Mouse (Mus musculus) gastrocnemius, postnatal 36 days (tissue): ENCODE results near the gene Socs7. TPM values are rescaled to one million over a fixed set of nuclear protein-coding genes. Genes with fewer than 3 reads are reported as not detected.
A peak's percentile ranks its signal among the peaks of the same experiment; 100 is the strongest.

ENCODE experiments used
- DNase-seq, 2 experiments: peaks; one replicate each; pipeline ENCODE4 v3.0.0; 2022
- intact Hi-C: fragments of 180-260 bp; cut with DNase I; formaldehyde crosslinking; loops from one replicate; pipeline ENCODE4 v1.15.1; 2025
- total RNA-seq, 2 experiments: library from RNA; stranded (reverse); gene quantifications; 2 replicates each; pipeline ENCODE4 v1.2.3; 2021

Socs7 gene
- total RNA-seq, 2 experiments from 2014 or later, result 42.0 to 43.4 TPM

DNA sequence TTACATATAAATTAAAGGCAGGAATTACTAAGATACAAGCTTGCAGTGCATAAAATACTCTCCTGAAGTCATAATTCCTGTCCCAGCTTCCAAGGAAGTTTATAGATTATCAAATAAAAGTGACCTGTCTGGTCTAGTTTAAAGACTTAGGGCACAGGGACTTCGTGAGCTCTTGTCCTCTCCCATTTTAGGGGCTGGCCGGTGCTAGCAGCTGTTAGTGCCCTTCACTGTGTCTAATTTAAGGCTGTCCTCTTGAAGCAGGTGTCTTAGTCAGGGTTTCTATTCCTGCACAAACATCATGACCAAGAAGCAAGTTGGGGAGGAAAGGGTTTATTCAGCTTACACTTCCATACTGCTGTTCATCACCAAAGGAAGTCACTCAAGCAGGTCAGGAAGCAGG is 11.1 kb downstream of the Socs7 start:
- no peak for DNase-seq
- intact Hi-C loops, result no loop called here

DNA sequence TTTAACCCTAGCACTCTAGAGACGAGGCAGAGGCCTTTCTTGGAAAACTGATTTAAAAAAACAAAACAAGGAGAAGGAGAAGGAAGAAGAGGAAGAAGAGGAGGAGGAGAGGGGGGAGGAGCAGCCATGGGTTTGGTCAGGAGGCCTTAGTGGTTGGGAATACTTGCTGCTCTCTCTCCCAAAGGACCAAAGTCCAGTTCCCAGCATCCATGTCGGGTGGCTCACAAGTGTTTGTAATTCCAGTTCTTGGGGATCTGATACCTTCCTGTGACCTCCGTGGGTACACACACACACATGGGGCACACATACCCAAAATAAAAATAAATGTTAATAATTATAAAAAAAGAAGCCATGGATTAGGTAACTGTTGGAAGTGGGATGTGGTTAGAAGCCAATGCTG is 17.7 kb downstream of the Socs7 start:
- intact Hi-C loops, result no loop called here
- DNase-seq, result no peak

DNA sequence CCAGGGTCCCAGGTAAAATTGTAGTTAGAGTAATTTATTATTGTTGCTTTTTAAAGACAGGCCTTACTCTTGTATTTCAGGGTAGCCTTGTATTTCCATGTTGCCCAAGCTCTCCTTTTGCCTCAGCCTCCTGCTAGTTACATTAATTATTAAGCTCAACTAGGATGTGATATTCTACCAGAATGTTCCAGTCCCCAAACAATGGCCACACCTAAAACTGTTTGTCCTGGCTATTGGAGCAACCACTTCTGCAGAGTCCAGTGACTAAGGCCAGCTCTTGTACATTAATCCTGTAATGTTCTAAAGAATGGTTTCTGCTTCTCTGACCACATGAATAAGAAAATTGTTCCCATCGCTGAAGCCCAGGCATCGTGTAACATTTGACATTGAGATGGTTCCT is 20.7 kb downstream of the Socs7 start:
- intact Hi-C loops, result no loop called here
- DNase-seq, result no peak

DNA sequence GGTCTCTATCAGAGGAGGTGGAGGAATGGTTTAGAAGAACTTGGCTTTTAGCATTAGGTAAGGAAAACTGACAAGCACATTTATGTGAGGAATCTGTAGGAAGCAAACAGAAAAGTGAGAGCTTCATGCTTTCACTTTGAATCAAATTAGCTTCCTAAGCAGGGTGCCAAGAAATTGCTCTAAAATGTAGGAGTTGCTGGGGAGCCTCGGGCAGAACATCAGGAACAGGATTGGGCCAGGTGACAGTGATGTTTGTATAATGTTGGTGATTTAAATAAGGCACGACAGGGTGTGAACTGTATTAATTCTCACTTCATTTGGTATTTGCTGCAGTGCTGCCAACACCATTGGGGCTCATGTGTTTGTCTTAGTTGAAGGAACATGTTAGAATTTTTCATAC is 21.4 kb downstream of the Socs7 start:
- DNase-seq, result no peak
- intact Hi-C loops, result no loop called here

DNA sequence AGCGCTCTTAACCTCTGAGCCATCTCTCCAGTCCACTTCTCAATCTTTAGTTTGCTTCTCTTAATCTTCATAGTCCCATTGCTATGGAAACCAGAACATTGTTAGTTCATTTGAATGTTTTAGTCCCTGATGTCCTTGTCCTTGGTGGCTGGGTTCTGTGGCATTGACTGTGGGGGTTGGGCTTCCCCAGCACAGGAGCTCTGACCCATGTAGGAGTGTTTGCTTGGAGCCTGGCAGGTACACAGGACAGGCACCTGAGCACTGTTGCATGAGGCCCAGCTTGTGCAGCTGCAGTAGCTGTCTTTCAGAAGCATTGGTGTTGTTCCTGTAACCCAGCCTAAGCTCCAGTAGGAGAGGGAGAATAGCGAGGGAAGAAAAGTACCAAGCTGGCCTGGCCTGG is 25.5 kb downstream of the Socs7 start:
- intact Hi-C loops, result no loop called here

DNA sequence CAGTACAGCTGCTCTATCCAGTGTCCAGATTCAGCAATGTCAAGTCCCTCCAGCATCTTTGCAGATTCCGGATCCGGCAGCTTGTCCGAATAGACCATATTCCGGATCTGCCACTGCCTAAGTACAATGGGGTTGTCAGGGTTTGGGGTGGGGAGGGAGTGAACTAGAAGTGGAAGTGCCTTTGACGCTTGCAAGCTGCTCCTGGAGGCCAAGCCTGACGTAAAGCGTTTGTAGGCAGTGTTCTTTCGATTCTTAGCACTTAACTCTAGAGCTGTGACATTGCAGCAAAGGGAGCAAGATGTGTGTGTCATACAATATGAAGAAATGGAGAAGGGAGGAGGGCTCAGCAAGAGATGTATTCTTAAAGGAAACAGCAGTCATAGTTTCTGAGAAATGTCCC is 26.8 kb downstream of the Socs7 start:
- DNase-seq, result no peak
- intact Hi-C loops, result no loop called here

More for the DNA sequence above, 25.5 kb downstream of the Socs7 start:
- DNase-seq, result no peak

DNA sequence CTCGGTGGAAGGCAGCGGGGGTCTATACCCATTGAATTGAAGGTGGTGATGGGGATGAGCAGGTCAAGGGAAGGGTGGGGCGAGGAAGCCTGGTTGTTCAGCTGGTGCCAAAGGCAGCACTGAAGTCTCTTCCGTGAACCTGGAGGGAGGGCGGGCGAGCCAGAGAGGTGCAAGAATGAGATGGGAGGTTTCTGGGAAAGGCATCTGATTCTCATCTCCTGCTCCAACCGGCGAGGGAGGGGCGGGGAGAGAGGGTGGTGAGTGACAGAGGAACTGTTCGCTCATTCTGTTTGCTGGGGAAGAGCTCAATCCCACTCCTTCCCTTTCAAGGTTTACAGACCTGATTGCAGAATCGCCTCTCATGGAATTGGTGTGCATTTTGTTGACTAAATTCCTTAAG is 31.3 kb downstream of the Socs7 start:
- DNase-seq, result no peak
- intact Hi-C loops, result no loop called here

DNA sequence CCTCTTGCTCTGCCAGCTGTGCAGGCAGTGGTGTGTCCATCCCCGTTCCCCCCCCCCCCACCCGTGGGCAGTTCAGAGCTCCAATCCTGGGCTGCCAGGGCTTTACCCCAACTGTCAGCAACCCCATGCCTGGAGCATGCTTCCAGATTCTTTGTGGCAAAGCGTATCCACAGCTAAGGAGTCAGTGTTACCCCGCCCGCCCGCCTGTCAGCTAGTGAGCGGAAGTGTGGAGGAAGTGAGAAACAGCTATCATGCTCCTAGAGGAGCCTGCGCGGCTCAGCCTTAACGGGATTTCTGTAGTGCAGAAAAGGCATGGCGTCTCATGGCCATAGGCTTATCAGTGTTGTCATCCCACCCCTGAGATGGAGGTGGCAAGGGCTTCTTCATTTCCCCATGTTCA is 31.8 kb downstream of the Socs7 start:
- intact Hi-C loops, result no loop called here

DNA sequence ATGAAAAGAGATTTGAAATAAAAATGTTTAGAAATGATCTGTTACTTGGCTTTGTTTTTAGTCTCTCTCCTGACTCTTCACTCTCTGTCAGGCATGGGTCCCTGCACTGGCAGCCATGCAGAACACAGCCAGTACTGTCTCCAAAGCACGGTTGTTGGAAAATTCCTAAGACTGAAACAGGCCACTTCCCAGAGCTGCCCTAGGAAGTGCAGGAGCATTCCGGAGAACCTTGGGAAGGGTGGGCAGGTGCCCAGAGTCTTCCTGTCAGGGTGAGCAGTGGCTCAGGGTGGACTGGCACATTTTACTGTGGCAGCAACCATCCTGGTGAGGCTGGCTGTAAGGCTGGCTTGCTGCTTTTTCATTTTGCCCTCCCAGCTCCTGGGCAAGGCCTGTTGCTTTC is 36.2 kb downstream of the Socs7 start:
- intact Hi-C loops, result no loop called here
- no peak for DNase-seq

More for the DNA sequence above, 31.8 kb downstream of the Socs7 start:
- no peak for DNase-seq

DNA sequence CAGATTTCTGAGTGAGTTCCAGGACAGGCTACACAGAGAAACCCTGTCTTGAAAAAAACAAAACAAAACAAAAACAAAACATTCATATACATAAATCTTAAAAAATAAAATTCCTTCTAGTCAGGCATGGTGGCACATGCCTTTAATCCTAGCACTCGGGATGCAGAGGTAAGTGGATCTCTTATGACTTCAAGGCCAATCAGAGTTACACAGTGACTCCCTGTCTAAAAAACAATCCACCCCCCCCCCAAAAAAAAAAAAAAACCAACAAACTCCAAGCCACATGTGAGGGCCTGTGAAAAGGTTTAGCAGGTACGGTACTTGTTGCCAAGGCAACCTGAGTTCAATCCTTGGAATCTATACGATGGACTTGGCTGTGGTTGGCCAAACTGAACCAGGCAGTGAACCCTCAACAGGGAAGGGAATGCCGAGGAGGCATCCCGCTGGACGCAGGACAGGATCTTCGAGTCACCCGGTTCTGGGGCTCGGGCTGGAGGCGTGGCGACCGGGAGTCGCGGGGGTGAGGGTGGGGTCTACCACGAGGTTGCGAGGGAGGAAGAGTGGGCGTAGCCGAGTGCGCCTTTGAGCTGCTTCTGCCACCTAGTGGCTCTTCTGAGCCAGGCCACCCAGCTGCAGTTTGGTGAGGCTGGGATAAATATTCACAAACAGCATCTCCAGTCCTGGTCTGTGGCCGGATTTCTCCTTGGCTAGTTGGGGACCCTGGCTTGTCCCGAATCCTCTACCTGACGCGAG is 37.8 kb downstream of the Socs7 start:
- intact Hi-C loops, result loop anchor here (1.0 kb wide), 1 partner anchor 44 kb away; no protein-coding TSS in a partner anchor
- DNase-seq, result peak; percentile 69 to 73

DNA sequence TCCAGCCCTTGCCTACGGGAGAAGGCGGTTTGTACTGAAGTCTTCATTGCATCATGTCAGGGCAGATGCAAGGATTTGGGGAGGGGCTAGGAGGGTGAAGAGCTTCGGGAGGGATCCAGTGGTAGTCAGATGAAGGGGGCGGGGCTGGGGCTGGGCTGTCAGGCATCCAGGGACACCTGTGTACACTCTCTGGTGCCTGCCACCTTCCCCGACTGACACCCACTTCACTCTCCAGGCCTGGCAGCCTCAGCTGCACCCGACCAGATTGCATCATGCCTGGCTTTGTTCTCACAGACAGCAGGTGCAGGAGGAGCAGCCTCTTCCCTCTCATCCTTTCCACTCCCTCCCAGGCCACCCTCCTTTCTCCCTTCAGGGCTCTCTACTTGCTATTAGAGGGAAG is 38.7 kb downstream of the Socs7 start:
- intact Hi-C loops, result no loop called here
- DNase-seq, result peak in 1 of 2 experiments; percentile 12

DNA sequence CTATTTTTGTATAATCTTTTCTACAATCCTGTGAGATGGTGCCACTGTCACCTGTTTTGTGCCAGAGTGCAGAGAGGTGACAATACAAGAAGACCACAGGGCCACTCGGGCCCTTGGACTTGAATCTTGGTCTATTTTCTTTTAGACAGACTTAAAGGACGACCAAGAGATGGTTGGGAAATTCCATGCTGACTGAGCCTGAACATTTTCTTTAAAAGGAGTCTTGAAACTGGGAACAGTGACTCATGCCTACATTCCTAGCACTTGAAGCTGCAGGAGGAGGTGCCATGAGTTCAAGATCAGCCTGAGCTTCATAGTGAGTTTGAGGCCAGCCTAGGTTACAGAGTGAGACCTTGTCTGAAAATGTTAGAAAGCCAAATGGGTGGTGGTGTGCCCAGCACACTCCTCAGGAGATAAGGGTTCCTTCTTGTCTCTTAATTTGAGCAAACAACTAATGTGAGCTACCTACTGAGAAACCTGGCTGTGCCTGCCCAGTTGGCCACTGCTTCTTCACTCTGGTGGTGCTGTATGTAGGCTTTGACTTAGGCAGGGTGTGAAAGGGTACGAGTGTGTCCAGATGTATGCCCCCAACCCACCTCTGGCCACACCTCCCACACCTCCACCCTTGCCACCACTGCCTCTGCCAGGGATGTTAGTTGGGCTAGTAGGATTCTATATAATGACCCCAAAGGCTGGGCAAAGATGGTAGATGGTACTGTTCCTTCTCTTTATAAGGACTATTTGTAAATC is 39.5 kb downstream of the Socs7 start:
- DNase-seq, result peak in 1 of 2 experiments; percentile 12
- intact Hi-C loops, result no loop called here

DNA sequence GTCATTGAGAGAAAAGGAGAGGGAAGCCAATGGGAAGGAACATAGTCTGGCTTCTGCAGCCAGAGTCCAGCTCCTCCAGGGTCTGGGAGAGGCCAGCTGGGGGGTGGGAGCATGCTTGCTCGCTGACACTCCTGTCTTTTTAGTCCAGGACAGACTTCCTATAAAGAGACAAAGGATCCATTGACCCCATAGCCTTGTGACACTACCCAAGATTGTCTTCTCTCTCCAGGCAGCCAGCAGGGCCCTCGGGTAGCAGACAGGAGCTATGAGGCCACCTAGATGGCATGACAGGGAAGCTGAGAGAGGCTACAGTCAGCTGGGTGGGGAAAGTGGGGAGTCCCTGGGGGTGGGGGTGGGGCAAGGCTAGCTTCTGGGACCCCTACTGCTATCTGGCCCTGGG is 40.4 kb downstream of the Socs7 start:
- intact Hi-C loops, result no loop called here

DNA sequence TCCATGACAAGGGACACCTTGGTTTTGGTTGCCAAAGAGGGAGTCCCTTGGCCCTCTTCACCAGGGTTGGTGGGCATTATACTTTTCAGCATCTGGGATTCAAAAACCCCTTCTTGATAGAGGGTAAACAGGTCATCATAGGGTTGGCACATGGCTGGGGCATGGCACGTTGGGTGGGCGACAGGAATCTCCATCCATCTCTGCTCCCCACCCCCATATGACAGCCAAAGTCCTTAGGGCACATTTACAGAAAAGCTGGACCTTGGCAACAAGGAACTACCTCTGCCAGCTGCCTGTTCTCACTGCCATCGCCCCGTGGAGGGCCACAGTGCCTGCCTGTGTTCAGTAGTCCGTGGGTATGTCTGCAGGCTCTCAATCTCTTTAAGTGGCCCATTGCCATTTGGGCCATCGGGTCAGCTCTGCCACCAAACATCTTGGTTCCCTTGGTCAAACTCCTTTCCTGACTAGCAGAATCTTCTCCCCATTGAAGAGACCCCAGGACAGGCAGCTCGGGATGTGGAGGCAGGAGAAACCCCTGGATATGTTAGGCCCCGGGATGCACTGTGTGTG is 41.3 kb downstream of the Socs7 start:
- intact Hi-C loops, result no loop called here
- DNase-seq, result peak in 1 of 2 experiments; percentile 13

More for the DNA sequence above, 40.4 kb downstream of the Socs7 start:
- DNase-seq, result no peak

DNA sequence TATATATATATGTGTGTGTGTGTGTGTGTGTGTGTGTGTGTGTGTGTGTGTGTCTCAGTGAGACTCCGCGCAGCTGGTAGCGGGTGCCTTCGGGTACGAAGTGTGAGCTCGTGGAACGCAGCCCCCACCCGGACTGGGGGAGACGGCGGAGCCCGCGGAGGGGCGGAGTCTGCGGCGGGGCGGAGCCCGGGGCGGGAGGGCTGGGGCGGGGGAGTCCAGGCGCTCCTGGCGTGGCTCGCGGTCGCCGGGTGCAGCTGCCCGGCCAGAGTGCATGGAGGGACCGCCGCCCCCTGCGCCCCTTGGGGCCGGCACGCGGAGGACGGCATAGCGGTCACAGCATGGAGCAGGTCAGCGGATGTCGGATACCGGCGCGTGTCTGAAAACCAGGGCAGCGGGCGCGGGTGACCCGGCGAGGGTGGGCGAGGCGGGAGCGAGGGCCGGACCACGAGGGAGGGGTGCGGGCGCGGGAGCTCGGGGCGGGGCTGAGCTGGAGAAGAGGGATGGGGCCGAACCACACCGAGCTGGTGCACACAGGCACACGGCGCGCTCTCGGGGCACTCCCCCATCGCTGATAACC is 41.9 kb downstream of the Socs7 start:
- peak in 1 of 2 experiments; percentile 43 for DNase-seq
- intact Hi-C loops, result no loop called here

DNA sequence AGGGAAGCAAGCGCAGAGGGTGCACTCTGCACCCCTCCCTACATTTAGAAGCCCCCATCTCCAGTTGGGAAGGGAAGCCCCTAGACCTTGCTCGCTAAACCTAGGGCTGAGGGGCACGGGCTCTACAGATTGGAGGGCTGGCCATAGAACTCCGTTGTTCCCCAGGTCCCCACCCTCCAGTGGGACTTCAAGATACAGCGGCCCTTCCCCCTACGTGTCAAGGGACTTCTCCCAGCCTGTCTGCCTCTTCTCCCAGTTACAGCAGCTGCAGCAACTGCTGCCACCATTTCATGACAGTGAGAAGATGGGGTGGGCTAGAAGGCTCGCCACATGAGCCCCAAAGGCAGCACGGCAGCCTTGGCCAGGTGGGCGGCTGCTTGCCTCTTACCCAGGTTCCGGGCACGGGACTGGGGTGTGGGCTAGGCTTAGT is 42.4 kb downstream of the Socs7 start:
- intact Hi-C loops, result no loop called here

DNA sequence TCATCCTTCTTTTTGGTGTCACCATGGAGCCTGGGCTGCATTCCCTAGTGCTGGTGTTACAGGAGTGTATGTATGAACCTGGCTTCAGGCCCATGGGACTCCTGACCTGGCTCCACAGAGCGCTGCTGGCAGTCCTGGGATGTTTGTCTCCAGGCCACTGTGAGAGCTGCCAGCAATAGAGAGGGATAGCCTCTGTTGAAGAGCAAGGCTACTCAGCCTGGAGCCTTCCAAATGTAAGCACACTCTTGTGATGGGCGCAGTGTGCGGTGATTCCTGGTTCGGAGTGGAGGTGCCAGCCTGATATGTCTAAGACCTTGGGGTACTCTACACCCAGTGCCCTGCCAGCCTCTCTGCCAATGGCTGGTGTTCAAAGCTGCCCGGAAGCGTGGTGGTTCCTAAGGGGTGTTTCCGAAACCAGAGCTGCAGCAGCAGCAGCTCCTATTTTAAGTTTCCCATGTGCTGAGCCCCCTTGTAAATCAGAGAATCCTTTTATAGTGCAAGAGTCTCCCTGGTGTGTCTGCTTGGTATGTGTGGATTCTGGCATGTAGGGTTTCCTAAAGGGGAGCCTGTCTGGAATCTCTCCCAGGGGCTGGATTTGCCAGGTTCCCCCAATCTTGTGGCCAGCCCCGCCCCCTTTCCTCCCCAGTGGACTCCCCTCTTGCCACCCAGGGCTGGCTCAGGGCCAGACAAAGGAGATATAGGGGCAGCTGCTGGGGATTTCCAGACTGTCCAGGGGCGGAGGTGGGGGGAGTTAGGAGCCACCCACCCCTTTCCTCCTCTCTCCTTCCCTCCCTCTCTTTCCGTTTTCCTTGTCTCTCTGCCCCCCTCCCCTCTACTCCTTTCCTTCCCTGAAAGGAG is 44.0 kb downstream of the Socs7 start:
- peak in 1 of 2 experiments; percentile 16 for DNase-seq
- intact Hi-C loops, result loop anchor here (2.0 kb wide), 1 partner anchor 26 kb away; no protein-coding TSS in a partner anchor

More for the DNA sequence above, 42.4 kb downstream of the Socs7 start:
- DNase-seq, result peak in 1 of 2 experiments; percentile 15

DNA sequence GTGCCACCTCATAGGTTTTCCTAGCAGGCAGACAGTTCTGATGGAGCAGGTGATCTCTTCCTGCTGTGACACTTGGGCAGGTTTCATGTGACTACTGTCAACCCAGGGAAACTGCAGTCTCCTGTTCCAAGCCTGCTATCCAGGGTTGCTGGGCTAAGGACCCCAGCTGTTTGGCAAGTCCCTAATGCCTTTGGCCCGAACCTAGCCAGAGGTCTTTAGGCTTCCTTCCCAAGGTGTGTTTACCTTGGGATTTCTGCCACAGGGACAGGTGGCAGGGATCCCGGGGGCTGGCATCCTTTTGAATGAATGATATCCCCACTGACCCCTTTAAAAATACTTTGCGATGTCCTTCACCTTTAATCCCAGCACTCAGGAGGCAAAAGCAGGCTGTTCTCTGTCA is 45.1 kb downstream of the Socs7 start:
- intact Hi-C loops, result loop anchor here (1.0 to 2.0 kb wide), 2 partner anchors 25 to 62 kb away; no protein-coding TSS in a partner anchor
- DNase-seq, result peak in 1 of 2 experiments; percentile 11

DNA sequence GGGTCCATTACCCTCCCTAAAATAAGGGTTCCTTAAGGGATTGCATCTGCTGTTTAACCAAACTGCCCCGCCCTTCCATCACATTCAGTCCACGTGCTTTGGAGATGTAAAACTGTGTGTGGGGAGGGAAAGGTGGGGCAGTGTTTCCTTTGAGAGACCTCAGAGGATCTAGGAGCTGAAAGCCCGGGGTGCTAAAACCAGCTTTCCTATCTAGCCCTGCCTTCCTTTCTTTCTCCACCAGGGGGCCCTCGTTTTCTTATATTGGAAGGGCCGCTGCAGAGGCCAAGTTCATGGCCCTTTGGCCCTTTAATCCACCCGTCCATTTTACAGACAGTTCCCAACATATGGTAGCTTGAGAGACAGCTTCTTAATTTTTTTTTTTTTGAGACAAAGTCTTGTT is 45.8 kb downstream of the Socs7 start:
- intact Hi-C loops, result no loop called here
- peak; percentile 55 to 77 for DNase-seq

DNA sequence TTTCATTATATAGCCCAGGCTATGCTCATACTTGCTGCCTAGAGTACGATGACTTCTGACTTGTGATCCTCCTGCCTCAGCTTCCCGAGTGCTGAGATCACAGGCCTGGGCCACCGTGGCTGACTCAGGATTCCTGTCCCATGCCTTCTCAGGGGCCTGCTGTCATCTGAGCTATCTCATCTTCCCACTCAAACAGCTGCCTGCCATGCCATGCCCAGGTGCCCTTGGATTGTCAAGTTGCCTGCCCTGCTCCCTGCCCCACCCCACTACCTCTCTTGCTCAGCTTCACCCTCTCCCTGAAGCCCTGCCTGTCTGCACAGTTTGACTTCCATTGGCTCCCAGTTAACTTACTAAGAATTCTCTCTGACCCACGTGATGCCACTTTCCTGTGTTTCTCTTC is 48.6 kb downstream of the Socs7 start:
- no peak for DNase-seq
- intact Hi-C loops, result no loop called here
